Mouse (Mus musculus): ENCODE results near the gene Scimp. TPM values are rescaled to one million over a fixed set of nuclear protein-coding genes. Genes with fewer than 3 reads are reported as not detected.
"Not testable (repeated sequence)": the region's sequence is repeated elsewhere in the genome, so short reads cannot be mapped to it uniquely, and the experiment has no call there.

Scimp gene
- polyA plus RNA-seq, 2 experiments from 2014 or later: 0.64 TPM; not detected in 1

DNA sequence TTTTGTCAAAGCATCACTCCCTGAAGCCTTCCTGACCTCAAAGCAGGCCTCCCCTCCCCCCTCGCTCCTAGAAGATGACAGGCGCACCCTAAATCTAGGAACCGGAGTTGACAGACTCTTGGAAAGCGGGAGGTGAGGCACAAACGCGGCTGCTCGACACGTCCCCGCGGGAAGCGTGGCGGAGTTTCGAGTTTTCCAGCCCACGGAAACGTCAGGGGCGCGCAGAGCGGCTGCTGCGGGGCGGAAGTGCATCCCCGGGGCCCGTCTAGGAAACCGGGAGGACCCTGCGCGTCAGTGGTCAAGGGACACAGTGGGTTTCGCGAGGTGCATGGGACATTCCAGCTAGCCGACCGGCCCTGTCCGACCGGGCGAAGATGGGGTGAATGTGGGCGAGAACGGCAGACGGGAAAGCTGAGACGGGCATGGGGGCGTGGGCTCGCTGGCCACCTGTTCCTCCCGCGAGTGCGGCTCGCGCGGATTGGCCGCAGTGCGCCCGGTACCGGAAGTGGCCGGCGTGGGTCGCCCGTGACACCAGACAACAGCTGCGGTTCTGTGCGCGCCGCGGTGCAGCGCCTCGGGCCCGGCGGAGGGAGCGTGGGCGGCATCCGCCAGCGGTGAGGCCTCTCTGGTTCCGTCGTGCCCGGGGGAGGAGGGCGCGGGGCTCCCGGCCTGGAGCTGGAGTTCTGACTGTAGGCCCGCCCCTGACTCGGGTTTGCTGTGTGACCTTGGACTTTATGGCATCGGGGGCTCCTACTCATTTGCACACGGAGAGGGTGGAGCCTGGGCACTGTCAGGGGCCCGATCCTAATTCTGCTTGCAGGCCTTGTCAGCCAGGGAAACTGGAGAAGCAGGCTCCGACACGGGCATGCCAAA is 48.2 kb downstream of the Scimp start, which contains the start of gene Zfp3:
TSS of gene Zfp3 (plus strand) at position 274 of the 873 bp plus-strand sequence.
- ATAC-seq: peak; percentile 82

DNA sequence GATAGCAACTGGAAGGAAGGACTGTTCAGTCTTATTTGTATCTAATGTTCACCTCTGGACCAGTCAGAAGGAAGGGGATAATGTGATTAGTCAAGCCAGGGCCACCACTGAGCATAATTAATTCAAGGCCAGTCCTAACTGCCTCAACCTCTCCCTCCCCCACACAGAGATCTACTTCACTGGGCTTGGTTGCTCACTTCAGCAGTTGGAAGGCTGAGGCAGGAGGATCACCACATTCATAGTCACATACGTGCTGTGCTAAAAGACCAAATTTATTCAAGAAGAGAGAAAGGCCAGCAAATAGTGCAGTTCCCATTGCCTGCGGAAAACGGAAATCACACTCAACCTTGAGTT is 48.8 kb downstream of the Scimp start:
- no peak for ATAC-seq

GRCm38 (mm10) chr11:70762641-70763040 is 49.7 kb downstream of the Scimp start:
- no peak for ATAC-seq

DNA sequence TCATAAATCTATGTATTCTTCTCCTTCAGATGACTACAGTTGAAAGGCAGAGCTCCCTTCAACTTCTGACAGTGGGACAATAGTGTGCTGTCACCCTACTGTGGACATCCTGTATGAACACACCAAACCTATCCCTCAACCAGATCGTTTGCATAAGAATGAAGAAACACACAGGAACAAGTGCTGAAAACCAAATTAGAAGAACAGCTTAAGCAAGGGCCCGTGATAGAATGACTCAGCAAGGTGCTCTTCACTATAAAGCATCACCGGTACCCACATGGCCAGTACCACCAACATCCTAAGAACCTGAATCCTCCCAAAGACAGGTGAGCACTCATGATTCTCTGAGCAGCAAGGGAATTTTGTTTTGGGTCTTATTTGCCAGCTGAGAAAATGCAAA is 51.9 kb downstream of the Scimp start:
- ATAC-seq: not testable (repeated sequence)

- peak; percentile 63 for ATAC-seq
Measured at GRCm38 (mm10) chr11:70755645-70756044, 56.7 kb downstream of the Scimp start.

- ATAC-seq: no peak
Measured at GRCm38 (mm10) chr11:70754958-70755357, 57.4 kb downstream of the Scimp start.

GRCm38 (mm10) chr11:70754476-70754875 is 57.9 kb downstream of the Scimp start:
- no peak for ATAC-seq

DNA sequence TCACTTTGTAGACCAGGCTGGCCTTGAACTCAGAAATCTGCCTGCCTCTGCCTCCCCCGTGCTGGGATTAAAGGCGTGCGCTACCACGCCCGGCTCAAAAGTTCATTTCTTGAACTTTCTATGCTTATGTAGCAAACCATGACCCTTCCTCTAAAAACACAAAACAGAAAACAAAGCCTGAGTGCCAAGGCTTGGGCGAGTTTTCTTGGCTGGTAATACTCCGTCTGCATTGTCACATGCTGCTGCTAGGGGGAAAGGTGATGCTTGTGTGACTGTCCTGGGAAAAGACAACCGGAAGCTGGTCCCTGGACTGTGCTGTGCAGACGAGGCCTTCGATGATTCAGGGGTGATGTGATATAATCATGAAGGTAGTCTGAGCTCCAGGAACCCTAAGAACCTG is 59.2 kb downstream of the Scimp start:
- no peak for ATAC-seq

- no peak for ATAC-seq
Measured at GRCm38 (mm10) chr11:70752337-70753017, 59.9 kb downstream of the Scimp start.

DNA sequence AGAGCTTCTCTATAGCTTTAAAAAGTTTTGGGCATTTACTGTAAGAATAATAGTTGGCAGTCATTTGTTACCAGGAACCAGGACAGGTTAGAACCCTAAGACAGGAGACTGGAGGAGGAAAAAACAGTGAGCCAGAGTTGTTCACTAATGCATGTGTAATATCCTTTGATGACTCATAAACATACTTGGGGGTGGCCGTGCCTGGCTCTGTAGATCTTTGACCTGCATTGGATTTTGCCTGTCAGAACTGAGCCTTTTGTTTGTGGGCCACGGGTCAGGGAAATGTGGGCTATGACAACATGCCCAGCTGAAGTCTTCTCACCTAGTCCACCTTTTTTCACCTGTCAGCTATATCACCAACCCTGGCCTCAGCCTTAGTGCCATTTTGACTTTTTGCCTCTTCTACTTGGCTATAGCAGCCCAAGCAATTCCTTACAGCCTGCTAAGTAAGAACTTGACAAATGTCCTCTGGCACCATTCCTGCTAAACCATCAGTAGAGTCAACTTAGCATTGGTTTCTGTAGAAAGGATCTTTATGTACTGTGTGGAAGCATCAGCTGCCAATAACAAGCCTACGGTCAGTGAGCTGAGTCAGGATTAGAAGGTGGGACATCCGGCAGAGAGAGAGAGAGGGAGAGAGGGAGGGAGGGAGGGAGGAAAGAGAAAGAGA is 64.4 kb downstream of the Scimp start:
- no peak for ATAC-seq

DNA sequence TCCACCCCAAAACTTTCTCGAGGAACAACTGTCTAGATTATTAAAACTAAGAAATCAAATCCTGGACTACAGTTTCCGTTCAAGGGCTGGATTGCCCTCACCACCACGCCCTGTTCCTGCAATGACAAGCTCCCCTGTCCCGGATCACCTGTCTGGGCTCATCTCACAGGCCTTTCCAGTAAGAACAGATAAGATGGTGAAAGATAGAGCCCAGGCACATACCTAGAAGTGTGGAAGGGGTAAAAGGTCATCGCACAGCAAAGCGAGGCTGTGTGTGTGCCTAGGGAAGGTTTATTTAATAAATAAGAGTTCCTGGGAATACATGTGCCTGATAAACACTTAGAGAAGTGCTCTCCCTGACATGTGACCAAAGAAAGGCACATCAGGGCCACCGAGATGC is 66.8 kb downstream of the Scimp start:
- no peak for ATAC-seq

- ATAC-seq: no peak
Measured at GRCm38 (mm10) chr11:70742581-70743459, 69.6 kb downstream of the Scimp start.

- no peak for ATAC-seq
Measured at GRCm38 (mm10) chr11:70742117-70742516, 70.3 kb downstream of the Scimp start.

DNA sequence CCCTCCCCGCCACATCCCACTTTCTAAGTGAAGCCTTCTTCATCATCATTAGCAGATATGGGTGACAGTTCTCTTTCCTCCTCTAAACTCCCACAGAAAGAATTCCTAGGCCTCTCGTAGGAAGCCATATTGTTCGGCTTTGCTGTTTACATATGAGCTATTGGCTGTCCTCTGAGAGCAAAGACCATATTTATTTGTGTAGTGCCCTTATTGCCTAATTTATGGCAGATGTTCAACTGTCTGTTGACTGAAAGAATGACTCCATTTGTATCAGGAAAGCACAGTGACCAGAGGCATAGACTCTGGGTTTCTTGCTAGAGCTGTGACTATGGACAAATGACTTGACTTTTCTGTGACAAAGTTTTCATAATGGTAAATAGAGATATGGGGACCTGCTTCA is 70.8 kb downstream of the Scimp start:
- ATAC-seq: no peak

Other genes starting within 250 kb of the Scimp start
- gene Mink1, start 249.7 kb downstream of the Scimp start, polyA plus RNA-seq (2017; shearing (Covaris generic)): 1 to 10 TPM; 6.7 to 8.8 TPM
- gene 4930544D05Rik, start 196.7 kb downstream of the Scimp start, polyA plus RNA-seq (2017; shearing (Covaris generic)): not detected
- 1 to 10 TPM; 1.3 to 1.4 TPM for gene Chrne, start 193.4 kb downstream of the Scimp start, polyA plus RNA-seq (2017; shearing (Covaris generic))
- under 1 TPM; 0.17 to 0.52 TPM for gene Gp1ba, start 173.5 kb downstream of the Scimp start, polyA plus RNA-seq (2017; shearing (Covaris generic))
- 100 to 1,000 TPM; 281 to 288 TPM for gene Rnf167, start 165.4 kb downstream of the Scimp start, polyA plus RNA-seq (2017; shearing (Covaris generic))
- gene Slc25a11, start 165.1 kb downstream of the Scimp start, polyA plus RNA-seq (2017; shearing (Covaris generic)): 100 to 1,000 TPM in 1 of 2 experiments, 10 to 100 TPM in 1; 80.4 to 124 TPM
- 1,000 to 10,000 TPM; 3,856 to 4,120 TPM for gene Pfn1, start 157.9 kb downstream of the Scimp start, polyA plus RNA-seq (2017; shearing (Covaris generic))
- 10 to 100 TPM; 20.9 to 21.4 TPM for gene Eno3, start 155.4 kb downstream of the Scimp start, polyA plus RNA-seq (2017; shearing (Covaris generic))
- gene Spag7, start 143.2 kb downstream of the Scimp start, polyA plus RNA-seq (2017; shearing (Covaris generic)): 100 to 1,000 TPM; 126 to 150 TPM
- gene Camta2, start 124.5 kb downstream of the Scimp start, polyA plus RNA-seq (2017; shearing (Covaris generic)): 10 to 100 TPM; 11.3 to 14.0 TPM
- gene Inca1, start 112.4 kb downstream of the Scimp start, polyA plus RNA-seq (2017; shearing (Covaris generic)): under 1 TPM in 1 of 2 experiments, not detected in 1; 0.63 TPM
- gene Kif1c, start 112.0 kb downstream of the Scimp start, polyA plus RNA-seq (2017; shearing (Covaris generic)): 1 to 10 TPM; 1.5 TPM
- gene Zfp3, start 48.4 kb downstream of the Scimp start, polyA plus RNA-seq (2017; shearing (Covaris generic)): 1 to 10 TPM; 3.9 to 5.4 TPM
- gene Rabep1, start 32.2 kb upstream of the Scimp start, polyA plus RNA-seq (2017; shearing (Covaris generic)): 10 to 100 TPM in 1 of 2 experiments, 1 to 10 TPM in 1; 9.4 to 10.8 TPM
- 10 to 100 TPM; 65.6 to 75.9 TPM for gene Nup88, start 157.4 kb upstream of the Scimp start, polyA plus RNA-seq (2017; shearing (Covaris generic))
- gene Rpain, start 157.6 kb upstream of the Scimp start, polyA plus RNA-seq (2017; shearing (Covaris generic)): 10 to 100 TPM; 49.9 to 74.5 TPM
- gene C1qbp, start 170.4 kb upstream of the Scimp start, polyA plus RNA-seq (2017; shearing (Covaris generic)): 10 to 100 TPM; 18.4 to 22.1 TPM
- gene Dhx33, start 191.9 kb upstream of the Scimp start, polyA plus RNA-seq (2017; shearing (Covaris generic)): 1 to 10 TPM; 5.2 to 5.7 TPM
- gene Mis12, start 207.0 kb upstream of the Scimp start, polyA plus RNA-seq (2017; shearing (Covaris generic)): 10 to 100 TPM; 14.3 to 22.6 TPM
- 100 to 1,000 TPM; 128 to 130 TPM for gene Derl2, start 207.3 kb upstream of the Scimp start, polyA plus RNA-seq (2017; shearing (Covaris generic))
- 10 to 100 TPM in 1 of 2 experiments, 1 to 10 TPM in 1; 9.0 to 22.7 TPM for gene 6330403K07Rik, start 220.9 kb upstream of the Scimp start, polyA plus RNA-seq (2017; shearing (Covaris generic))